Mouse (Mus musculus) heart, postnatal 0 days (tissue): ENCODE results near the gene Pex13. TPM values are rescaled to one million over a fixed set of nuclear protein-coding genes. Genes with fewer than 3 reads are reported as not detected.

Source experiments
- ATAC-seq: fragments of 200-750 bp; cut with Nextera tagmentation; 2 replicates; pipeline ENCODE4 v1.8.0; 2017; ENCODE audit warnings: low read depth, moderate number of reproducible peaks, moderate library complexity; ENCODE audit not compliant: insufficient read depth
- DNase-seq: peaks from one replicate; pipeline ENCODE4 v3.0.0-alpha.2; 2016; ENCODE audit warnings: low spot score
- H3K27ac ChIP-seq: fragments of 300-500 bp; sonication (generic); 2 replicates; pipeline ENCODE4 v1.5.1; 2014; ENCODE audit warnings: low read depth, mild to moderate bottlenecking
- H3K27me3 ChIP-seq: fragments of 300-500 bp; sonication (generic); 2 replicates; pipeline ENCODE4 v1.6.1; 2014; ENCODE audit warnings: low read length, mixed read lengths; ENCODE audit not compliant: control insufficient read depth, insufficient read depth
- H3K36me3 ChIP-seq: fragments of 300-500 bp; sonication (generic); replicated peaks from 2 replicates; pipeline ENCODE4 v1.6.1; 2014; ENCODE audit warnings: low read length, mixed read lengths; ENCODE audit not compliant: control insufficient read depth, insufficient read depth
- H3K4me1 ChIP-seq: fragments of 300-500 bp; sonication (generic); 2 replicates; pipeline ENCODE4 v1.6.1; 2014; ENCODE audit warnings: antibody characterized with exemption; ENCODE audit not compliant: control insufficient read depth, insufficient read depth
- H3K4me2 ChIP-seq: fragments of 300-500 bp; sonication (generic); 2 replicates; pipeline ENCODE4 v1.6.1; 2014; ENCODE audit warnings: low read depth, mild to moderate bottlenecking, low read length, moderate library complexity
- H3K4me3 ChIP-seq: fragments of 300-500 bp; sonication (generic); 2 replicates; pipeline ENCODE4 v1.5.1; 2014; ENCODE audit warnings: low read depth, low read length
- H3K9ac ChIP-seq: fragments of 300-500 bp; sonication (generic); replicated peaks from 2 replicates; pipeline ENCODE4 v1.6.1; 2014; ENCODE audit warnings: low read depth, low read length, mixed read lengths
- H3K9me3 ChIP-seq: fragments of 300-500 bp; sonication (generic); replicated peaks from 2 replicates; pipeline ENCODE4 v1.6.1; 2016; ENCODE audit warnings: low read length; ENCODE audit not compliant: control insufficient read depth
- CTCF ChIP-seq: IDR thresholded peaks from 2 replicates; pipeline ENCODE4 v1.5.1; 2016; ENCODE audit warnings: antibody characterized with exemption, control low read depth, low read depth
- EP300 ChIP-seq: IDR thresholded peaks from 2 replicates; pipeline ENCODE4 v1.6.1; 2016; ENCODE audit warnings: antibody characterized with exemption, low read depth
- WGBS: fragments of 180-500 bp; shearing (Covaris S2); extraction: QIAGEN DNeasy Blood & Tissue Kit; methylation state at CpG from one replicate; pipeline ENCODE4 v1.1.7; 2014; 5-methylcytosine and 5-hydroxymethylcytosine counted together
- polyA plus RNA-seq: library from polyadenylated mRNA; unstranded; fragments of >200 nt; fragmentation: Nextera tagmentation; extraction: Ambion mirVana; gene quantifications from 2 replicates; pipeline ENCODE4 v1.2.1, GENCODE M21; 2015
- total RNA-seq: library from RNA; depleted of rRNA; stranded (reverse); fragments of >200 nt; gene quantifications from 2 replicates; pipeline ENCODE4 v1.2.3, GENCODE M21; 2014; ENCODE audit warnings: low replicate concordance

Pex13 gene
- total and polyA plus RNA-seq, 2 experiments from 2014 or later, result 12.7 to 27.8 TPM

- no peak overlapping the region for H3K4me3 ChIP-seq
- ATAC-seq, result no peak
- peaks cover 19% of the 10 kb centered on the region for H3K36me3 ChIP-seq
Observed at GRCm38 (mm10) chr11:23647431-23647830, 18.3 kb downstream of the Pex13 start.

GRCm38 (mm10) chr11:23634573-23634972 lies 31.2 kb downstream of the Pex13 start:
- TF ChIP-seq CTCF, result no peak
- no peak for TF ChIP-seq EP300
- no peak overlapping the region for H3K4me2 ChIP-seq

More at GRCm38 (mm10) chr11:23647431-23647830, 18.3 kb downstream of the Pex13 start:
- no peak overlapping the region for H3K9ac ChIP-seq
- TF ChIP-seq EP300, result no peak
- TF ChIP-seq CTCF, result no peak
- no peak overlapping the region for H3K27ac ChIP-seq
- H3K4me2 ChIP-seq, result no peak overlapping the region
- DNase-seq, result no peak
- no peaks in the 10 kb centered on the region for H3K27me3 ChIP-seq
- H3K9me3 ChIP-seq, result 0 out of 2 replicates have a peak, but pooled peaks cover 6% of the 10 kb centered on the region
- H3K4me1 ChIP-seq, result no peaks in the 10 kb centered on the region

DNA sequence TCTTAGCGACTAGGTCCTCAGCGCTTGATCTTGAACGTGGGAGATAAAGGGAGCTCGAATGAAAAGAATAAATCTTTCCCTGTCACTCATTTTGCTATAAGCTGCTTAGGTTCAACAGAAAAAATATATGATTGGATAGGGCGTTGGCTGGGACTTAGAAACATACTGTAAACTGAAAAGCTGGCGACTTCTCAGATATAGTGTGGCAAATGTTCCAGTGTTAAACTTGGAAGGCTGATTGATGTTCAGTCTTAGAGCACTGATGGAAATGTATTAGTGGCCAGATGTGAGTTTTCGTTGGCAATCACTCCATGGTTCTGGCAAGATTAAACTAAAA lies 31.9 kb downstream of the Pex13 start:
- ATAC-seq (no peak), DNase-seq (no peak)
- no peaks in the 10 kb centered on the region for H3K9me3 ChIP-seq
- no peaks in the 10 kb centered on the region for H3K36me3 ChIP-seq
- H3K4me1 ChIP-seq, result peaks cover 4% of the 10 kb centered on the region; the same call in 1 of the 2 replicates
- peak overlapping the region; percentile 90 for H3K4me2 ChIP-seq
- no peak overlapping the region for H3K9ac ChIP-seq
- no peaks in the 10 kb centered on the region for H3K27me3 ChIP-seq
- 7% methylated on average over 7 of the region's 7 CpGs for WGBS
- H3K27ac ChIP-seq, result no peak overlapping the region
- H3K4me3 ChIP-seq, result peak overlapping the region; percentile 83
- TF ChIP-seq EP300, result no peak
- TF ChIP-seq CTCF, result no peak

More at GRCm38 (mm10) chr11:23634573-23634972, 31.2 kb downstream of the Pex13 start:
- WGBS, result 38% methylated on average over 8 of the region's 8 CpGs
- no peak for DNase-seq
- H3K27ac ChIP-seq, result no peak overlapping the region
- no peaks in the 10 kb centered on the region for H3K27me3 ChIP-seq
- H3K9me3 ChIP-seq, result no peaks in the 10 kb centered on the region
- no peak overlapping the region for H3K4me3 ChIP-seq
- no peak overlapping the region for H3K9ac ChIP-seq
- H3K36me3 ChIP-seq, result no peaks in the 10 kb centered on the region
- no peak for ATAC-seq
- peaks cover 4% of the 10 kb centered on the region; the same call in 1 of the 2 replicates for H3K4me1 ChIP-seq

- peak within 1 kb of the TSS; percentile 83 for H3K4me3 ChIP-seq
- H3K4me1 ChIP-seq, result peaks cover 4% of the 10 kb centered on the region; the same call in 1 of the 2 replicates
- peak within 1 kb of the TSS; percentile 90 for H3K4me2 ChIP-seq
- no peak for TF ChIP-seq CTCF
- no peak for TF ChIP-seq EP300
- no peaks in the 10 kb centered on the region for H3K27me3 ChIP-seq
- DNase-seq, result peak; percentile 96
- H3K36me3 ChIP-seq, result 0 out of 2 replicates have a peak, but pooled peaks cover 4% of the 10 kb centered on the region
- ATAC-seq, result peak; percentile 100
- peak within 1 kb of the TSS; percentile 91 for H3K27ac ChIP-seq
- WGBS, result under 1% methylated on average over 96 of the region's 103 CpGs
- peak within 1 kb of the TSS; percentile 84 for H3K9ac ChIP-seq
- no peaks in the 10 kb centered on the region for H3K9me3 ChIP-seq
Observed at GRCm38 (mm10) chr11:23632945-23633878, 32.5 kb downstream of the Pex13 start, which contains the start of gene 0610010F05Rik. 0610010F05Rik (minus strand) TSS chr11:23633639.

DNA sequence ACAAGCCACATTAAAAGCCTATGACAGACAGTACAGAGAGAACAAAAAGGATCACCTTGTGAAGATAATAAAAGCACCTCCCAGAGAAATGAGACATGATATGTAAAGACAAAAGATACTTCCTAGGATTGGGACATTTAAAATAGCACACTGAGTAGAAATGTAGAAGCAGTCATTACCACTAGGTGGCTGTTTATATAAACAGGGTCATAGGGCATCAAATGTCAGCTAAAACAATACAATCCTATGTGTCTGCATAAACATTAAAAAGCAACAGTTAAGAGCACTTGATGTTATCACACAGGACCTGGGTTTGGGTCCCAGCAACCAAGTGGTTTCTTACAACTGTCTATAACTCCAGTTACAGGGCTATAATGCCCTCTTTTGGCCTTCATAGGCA lies 35.1 kb downstream of the Pex13 start:
- DNase-seq, result no peak
- no peak overlapping the region for H3K4me3 ChIP-seq
- no peaks in the 10 kb centered on the region for H3K27me3 ChIP-seq
- no peak overlapping the region for H3K9ac ChIP-seq
- no peak overlapping the region for H3K27ac ChIP-seq
- H3K4me1 ChIP-seq, result peaks cover 4% of the 10 kb centered on the region; the same call in 1 of the 2 replicates
- TF ChIP-seq EP300 (no peak), CTCF (no peak)
- ATAC-seq, result no peak
- H3K9me3 ChIP-seq, result no peaks in the 10 kb centered on the region
- H3K36me3 ChIP-seq, result peaks cover 8% of the 10 kb centered on the region; the same call in 1 of the 2 replicates
- H3K4me2 ChIP-seq, result no peak overlapping the region
